Comparison of ENCODE assay signal across 9 mouse cellular contexts in genomic region chr6:87270452-87270851, GRCm38 (mm10).
DNase-seq lines count a peak whose midpoint lies in the region; ATAC-seq lines count a peak whose summit lies in the region.
"Had no signal": no experiment of that assay in that cellular context is flagged by ENCODE, and none has a peak within 500 bp of the region (broad histone marks: within the 10 kb centered on the region; RNA-seq: fewer than 3 reads in every experiment).

No protein-coding gene starts in this region.

- no peak overlapping the region for H3K4me3 ChIP-seq in hindbrain, embryonic 10.5 days
- H3K4me3 ChIP-seq in hindbrain, embryonic 12.5 days: no peak overlapping the region
- H3K4me3 ChIP-seq in limb, embryonic 15.5 days: no peak overlapping the region

- 0 out of 2 replicates have a peak overlapping the region, but pooled peaks have one; percentile 5 for H3K27ac ChIP-seq in hindbrain, embryonic 10.5 days
- no peak overlapping the region for H3K27ac ChIP-seq in hindbrain, embryonic 12.5 days
- 0 out of 2 replicates have a peak overlapping the region, but pooled peaks have one; percentile 13 for H3K27ac ChIP-seq in limb, embryonic 15.5 days

- no peaks in the 10 kb centered on the region for H3K27me3 ChIP-seq in hindbrain, embryonic 10.5 days (ENCODE audit: insufficient read depth, poor library complexity, severe bottlenecking)
- H3K27me3 ChIP-seq in hindbrain, embryonic 12.5 days: no peaks in the 10 kb centered on the region
- H3K27me3 ChIP-seq in limb, embryonic 15.5 days: no peaks in the 10 kb centered on the region
- H3K27me3 ChIP-seq: CH12.LX had no signal

- no peak for DNase-seq in hindbrain, embryonic 10.5 days (ENCODE audit: low spot score)
- DNase-seq in urinary bladder, postnatal 14 days (ENCODE audit: low spot score): peak; percentile 40
- no peak for DNase-seq in urinary bladder, postnatal 36 days (ENCODE audit: low spot score in 2 of 2)
- no peak for DNase-seq in spleen, postnatal 14 days (ENCODE audit: low spot score in 2 of 2)
- no peak for DNase-seq in adrenal gland, adult (ENCODE audit: inconsistent age in 2 of 2, low spot score in 1 of 2)
- no peak for DNase-seq in adrenal gland, adult 2 months

- H3K9me3 ChIP-seq in hindbrain, embryonic 10.5 days: peaks cover 7% of the 10 kb centered on the region; the same call in 1 of the 2 replicates
- 0 out of 2 replicates have a peak, but pooled peaks cover 3% of the 10 kb centered on the region for H3K9me3 ChIP-seq in hindbrain, embryonic 12.5 days (replicated peaks)
- H3K9me3 ChIP-seq in limb, embryonic 15.5 days: 0 out of 2 replicates have a peak, but pooled peaks cover 6% of the 10 kb centered on the region

- ATAC-seq in hindbrain, embryonic 12.5 days (ENCODE audit: low FRiP score): no peak
- ATAC-seq in limb, embryonic 15.5 days (ENCODE audit: insufficient number of reproducible peaks, low FRiP score, low TSS enrichment, low read depth): no peak

- peaks cover 26% of the 10 kb centered on the region for H3K36me3 ChIP-seq in hindbrain, embryonic 10.5 days
- H3K36me3 ChIP-seq in hindbrain, embryonic 12.5 days: peaks cover 16% of the 10 kb centered on the region
- peaks cover 38% of the 10 kb centered on the region for H3K36me3 ChIP-seq in limb, embryonic 15.5 days

- 47% methylated on average over 7 of the region's 7 CpGs for WGBS in hindbrain, embryonic 10.5 days
- WGBS in hindbrain, embryonic 12.5 days: 41% methylated on average over 7 of the region's 7 CpGs
- 14% methylated on average over 7 of the region's 7 CpGs for WGBS in limb, embryonic 15.5 days

- H3K4me2 ChIP-seq in hindbrain, embryonic 12.5 days (replicated peaks): no peak overlapping the region
- no peak overlapping the region for H3K4me2 ChIP-seq in limb, embryonic 15.5 days

- peaks cover 15% of the 10 kb centered on the region for H3K4me1 ChIP-seq in hindbrain, embryonic 10.5 days (replicated peaks)
- H3K4me1 ChIP-seq in hindbrain, embryonic 12.5 days: peaks cover 8% of the 10 kb centered on the region
- H3K4me1 ChIP-seq in limb, embryonic 15.5 days: peaks cover 31% of the 10 kb centered on the region

- no peak overlapping the region for H3K9ac ChIP-seq in hindbrain, embryonic 12.5 days
- H3K9ac ChIP-seq in limb, embryonic 15.5 days: no peak overlapping the region
